Mouse (Mus musculus) left cerebral cortex, postnatal 36 days (tissue): Measurements from ENCODE around the gene Gpd2. TPM values are rescaled to one million over a fixed set of nuclear protein-coding genes. Genes with fewer than 3 reads are reported as not detected.

Source experiments
- DNase-seq, 2 experiments: peaks; one replicate each; pipeline ENCODE4 v3.0.0; 2021 to 2022; ENCODE audit warnings: low spot score in 2 of 2, mixed read lengths in 1 of 2
- intact Hi-C: fragments of 180-260 bp; cut with DNase I; formaldehyde crosslinking; loops from one replicate; pipeline ENCODE4 v1.15.1; 2025
- total RNA-seq, 2 experiments: library from RNA; stranded (reverse); gene quantifications; 2 replicates each; pipeline ENCODE4 v1.2.3; 2021

The Gpd2 gene
- total RNA-seq, 2 experiments from 2014 or later, result 85.8 to 105 TPM

DNA sequence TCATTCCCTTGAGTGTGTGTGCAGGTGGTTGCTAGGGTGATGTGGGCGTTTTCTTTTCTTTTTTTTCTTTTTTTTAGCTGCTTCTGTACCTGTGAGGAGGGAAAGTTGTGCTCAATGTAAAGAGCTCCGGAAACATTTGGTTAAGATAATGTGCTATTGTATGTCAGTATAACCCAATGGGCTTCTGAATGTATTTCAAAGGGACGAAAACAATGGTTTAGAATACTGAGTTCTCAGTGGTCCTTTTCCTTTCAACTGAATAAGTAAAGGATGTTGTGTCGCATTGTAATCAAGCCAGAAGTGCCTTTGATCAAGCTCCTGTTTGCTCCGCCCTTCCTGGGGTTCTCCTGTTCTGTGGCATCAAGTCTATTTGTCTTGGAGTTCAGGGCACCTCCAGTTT is 6.6 kb downstream of the Gpd2 start:
- DNase-seq, result no peak
- intact Hi-C loops, result no loop called here

DNA sequence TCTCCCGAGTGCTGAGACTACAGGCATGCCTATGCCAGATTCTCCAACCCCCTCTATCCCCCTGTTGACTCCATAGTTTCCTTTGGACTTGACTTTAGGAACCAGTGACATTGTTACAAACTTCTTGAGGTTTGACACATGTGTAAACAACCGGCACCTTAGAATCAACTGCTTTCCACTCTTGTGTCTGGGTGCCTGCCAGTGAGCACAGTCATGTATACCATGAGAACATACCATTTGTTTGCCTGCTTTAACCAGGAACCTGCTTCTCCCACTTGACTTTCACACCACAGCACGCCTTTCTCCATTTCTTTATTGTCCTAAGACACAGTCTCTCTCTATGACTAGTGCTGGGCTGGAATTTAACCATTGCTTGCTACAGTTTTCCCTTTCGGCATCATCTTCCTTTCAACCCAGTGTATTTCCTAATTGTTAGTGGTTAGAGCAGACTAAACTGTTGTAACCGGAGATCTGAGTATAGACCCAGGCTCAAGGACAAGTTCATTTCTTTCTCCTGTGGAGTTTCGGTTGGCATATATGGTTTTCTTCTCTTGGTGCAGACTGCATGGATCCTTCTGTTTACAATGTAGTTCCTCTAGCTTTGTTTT is 8.4 kb downstream of the Gpd2 start:
- intact Hi-C loops, result no loop called here
- DNase-seq, result no peak

DNA sequence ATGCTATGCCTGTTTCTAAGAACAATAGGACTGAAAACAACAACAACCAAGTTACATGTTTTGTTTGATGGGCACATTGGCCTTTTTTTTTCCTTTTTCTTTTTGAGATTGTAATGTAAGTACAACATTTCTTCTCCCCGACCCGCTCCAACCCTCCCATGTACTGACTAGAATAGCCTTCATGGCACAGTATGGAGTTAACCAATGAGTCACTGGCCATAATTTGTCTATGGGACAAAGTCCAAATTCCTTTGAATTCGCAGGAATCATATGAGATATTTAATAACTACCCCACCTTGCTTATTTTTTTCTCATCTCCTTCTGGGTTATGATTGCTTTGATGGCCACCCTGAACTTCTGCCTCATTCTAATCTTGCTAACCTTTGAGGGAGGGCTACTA is 12.7 kb downstream of the Gpd2 start:
- intact Hi-C loops, result no loop called here
- DNase-seq, result no peak

DNA sequence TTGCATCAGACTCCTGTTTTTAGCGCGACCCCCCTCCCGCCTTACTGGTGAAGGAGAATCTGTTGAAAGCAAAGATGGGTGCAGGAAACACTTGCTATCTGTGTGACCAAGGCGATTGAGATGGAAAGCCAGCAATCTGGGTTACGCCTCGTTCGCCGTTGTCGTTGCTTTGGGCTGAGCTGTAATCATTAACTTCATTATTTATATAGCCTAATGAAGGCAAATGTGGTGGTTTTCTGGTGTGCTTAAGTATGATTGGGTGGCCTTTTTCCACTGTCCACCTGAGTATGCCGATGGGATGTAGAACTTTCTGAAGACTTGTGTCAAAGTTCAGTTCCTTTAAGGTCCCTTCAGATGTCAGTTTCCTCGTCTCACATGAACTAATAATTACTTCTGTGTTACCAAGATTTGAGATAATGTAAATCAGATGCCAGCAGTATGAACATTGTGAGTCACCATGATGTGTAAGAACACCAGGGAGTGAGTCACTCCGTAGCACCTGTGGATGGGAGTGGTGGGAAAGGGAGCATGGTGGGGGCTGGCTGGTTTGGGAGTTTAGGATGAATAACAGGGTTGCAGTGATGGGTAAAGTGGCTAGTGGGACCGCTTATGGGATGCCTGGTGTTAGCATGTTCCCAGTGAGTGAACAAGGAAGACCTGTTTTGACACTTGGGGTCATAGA is 14.3 kb downstream of the Gpd2 start:
- intact Hi-C loops, result no loop called here
- no peak for DNase-seq

DNA sequence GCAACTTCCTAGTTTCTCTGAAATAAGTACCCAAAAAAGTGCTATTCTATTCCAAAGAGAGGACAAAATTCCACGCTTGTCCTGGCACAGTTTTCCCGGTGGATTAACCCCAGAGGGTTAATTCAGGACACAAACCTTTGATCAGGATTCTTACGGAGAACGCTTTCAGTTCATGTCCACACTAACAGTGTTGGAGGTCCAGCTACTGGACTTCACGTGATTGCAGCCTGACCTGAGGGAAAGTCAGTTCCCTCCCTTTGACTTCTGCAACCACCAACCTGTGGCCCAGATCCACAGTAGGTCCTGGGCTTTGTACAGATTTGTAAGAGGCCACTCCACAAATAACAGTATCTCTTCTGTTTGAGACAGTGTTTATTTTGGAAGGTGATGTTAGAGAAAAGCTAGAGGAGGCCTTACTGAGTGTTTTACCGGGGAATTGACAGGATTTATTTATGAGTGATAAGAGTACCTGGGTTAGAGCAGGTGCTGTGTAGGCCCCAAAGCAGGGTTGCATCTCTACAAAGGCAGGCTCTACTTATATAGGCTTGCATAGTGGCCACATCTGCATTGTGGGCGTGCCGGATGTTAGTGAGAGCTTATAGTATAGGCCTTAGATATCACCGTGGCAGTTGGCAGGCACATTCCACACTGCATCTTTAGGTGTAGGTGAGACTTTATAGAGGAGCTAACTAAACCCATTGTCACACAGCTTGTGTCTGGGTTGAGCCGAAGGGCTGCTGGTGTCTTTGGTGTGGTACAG is 15.3 kb downstream of the Gpd2 start:
- no peak for DNase-seq
- intact Hi-C loops, result no loop called here

DNA sequence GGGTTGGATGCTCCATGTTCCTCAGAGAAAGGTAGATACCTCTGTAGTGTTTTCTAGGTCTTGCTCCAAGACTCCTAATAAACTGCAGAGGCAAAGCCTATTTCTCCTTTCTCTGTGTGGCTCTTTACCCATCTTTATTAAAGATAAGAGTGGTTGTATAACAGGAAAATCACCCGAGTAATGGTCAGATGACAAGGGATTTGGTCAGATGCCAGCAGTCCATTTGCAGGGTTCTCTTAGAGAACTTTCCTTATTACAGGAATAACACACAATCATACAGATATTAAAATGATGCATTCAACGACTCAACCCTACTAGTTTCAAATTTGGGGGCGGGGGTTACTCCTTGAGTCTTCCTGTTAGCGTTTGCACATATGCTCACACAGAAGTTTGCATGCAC is 16.8 kb downstream of the Gpd2 start:
- DNase-seq, result no peak
- intact Hi-C loops, result no loop called here

DNA sequence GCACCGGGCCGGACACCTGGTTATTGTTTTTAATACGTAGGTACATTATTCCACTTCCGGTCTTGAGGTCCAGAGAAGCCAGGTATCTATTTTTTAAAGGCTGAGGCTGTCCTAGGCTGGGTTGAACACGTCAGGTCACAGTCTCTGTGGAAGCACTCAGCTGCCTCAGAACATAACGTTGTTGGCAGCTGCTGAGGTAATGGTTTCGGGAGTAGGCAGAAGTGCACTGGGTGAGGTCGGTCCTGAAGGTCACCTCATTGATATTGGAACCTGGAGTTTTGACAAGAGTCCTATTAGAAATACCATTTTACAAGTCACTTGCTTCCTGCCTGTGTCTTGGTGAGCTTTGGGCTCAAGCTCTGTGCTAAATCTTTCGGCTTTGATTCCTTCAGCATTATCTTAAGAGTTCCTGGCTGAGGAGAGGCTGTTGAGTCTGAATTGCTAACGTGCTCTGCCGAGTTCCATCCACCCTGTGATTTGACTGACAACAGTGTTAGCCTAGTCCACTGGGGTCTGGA is 17.8 kb downstream of the Gpd2 start:
- intact Hi-C loops, result no loop called here
- no peak for DNase-seq

DNA sequence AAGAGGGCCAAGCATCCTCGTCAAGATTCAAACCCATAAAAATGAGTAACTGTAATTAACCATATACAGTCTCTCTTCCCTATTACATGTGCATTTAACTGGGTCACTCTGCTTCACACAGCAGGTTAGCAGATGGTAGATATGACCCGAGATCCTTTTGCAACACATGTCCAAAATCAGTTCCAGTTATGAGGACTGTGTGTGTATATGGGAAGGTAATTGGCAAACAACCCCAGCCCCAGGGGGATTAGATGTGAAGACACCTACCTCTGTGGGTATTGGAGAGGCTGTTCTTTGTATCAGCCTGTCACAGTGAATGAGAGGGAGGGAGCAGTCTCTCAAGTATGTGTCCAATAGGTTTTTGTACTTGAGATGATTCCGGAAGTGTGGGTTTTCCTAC is 18.4 kb downstream of the Gpd2 start:
- DNase-seq, result no peak
- intact Hi-C loops, result no loop called here

DNA sequence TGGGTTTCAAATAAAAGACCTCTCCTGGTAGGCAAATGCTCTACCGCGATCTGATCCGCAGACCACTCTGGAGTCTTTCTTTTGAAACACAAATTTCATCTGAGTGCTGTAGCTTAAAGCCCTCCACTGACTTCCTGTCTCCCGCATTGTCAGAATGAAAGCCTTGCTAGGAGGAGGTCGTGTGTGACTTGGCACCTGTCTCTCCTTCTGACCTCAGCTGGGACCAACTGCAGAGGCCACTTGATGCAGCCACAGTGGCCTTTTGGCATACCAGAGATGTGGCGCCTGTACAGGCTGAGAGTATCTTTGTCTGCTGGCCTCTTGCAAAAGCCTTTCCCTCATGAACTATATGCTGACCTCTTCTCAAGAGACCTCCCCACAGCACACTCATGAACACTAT is 19.0 kb downstream of the Gpd2 start:
- intact Hi-C loops, result no loop called here
- DNase-seq, result no peak

DNA sequence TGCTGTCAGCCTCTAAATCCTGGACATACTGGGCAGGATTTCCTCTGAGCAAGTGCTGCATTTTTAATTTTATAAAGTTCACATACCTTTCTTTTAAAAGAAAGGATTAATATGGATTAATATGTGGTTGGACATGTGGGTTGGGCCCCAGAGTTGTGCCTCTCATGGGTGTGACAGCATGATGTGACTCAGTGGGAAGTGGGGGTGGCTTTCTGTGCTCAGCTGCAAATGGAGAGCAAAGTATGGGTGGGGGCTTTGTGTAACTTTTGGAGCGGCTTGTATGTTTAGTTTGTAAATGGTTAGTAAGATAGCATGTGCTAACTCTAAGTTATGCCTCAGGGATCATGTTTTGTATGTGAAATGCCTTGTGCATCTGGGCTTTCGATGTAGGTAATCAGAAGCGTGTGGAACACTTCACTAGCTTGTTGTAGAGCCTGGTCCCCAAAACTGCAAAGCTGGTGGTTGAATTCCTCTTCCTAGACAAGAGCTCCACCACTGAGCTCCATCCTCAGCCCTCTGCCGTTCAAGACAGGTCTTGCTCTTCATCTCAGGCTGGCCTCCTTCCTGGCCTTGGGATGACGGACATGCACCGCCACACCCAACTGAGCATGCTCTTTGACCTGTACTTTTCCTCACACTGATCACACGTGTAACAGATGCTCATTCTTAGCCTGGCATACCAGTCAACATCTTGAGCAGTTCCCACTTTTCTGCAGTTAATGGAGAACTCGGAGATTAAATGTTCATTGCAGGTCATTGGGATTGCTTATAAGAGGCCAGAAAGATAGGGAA is 24.0 kb downstream of the Gpd2 start:
- intact Hi-C loops, result no loop called here
- no peak for DNase-seq

DNA sequence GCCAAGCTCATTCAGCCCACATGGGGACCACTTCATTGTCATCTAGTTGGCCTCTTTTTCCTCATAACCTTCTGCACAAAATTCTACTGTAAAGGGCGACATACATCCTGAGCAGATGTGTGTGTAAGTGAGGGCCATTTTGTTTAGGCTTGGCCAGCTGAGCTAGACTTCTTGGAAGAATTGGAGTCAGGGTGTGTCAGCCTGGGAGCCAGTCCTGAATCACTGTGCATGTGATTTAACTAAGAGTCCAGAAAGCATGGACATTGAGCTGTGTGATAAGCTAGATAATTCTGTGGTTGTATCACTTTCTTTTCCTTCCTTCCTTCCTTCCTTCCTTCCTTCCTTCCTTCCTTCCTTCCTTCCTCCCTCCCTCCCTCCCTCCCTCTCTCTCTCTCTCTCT is 26.0 kb downstream of the Gpd2 start:
- intact Hi-C loops, result no loop called here
- no peak for DNase-seq

DNA sequence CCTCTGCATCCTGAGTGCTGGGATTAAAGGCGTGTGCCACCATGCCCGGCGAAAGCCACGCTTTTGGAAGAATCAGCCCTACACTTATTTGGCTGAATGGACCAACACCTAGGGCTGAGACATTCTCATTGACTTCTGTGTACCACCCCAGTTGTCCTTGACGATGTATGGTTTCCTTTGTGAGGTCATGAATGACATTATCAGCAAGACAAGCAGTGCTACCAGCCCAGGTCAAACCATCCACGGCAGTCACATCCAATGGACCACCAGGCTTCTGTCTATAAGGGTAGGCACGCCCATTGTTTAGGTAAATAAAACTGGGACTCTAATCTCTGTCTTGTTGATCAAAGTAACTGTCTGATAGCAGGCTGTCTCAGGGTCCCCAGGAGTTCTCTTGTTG is 27.5 kb downstream of the Gpd2 start:
- intact Hi-C loops, result no loop called here
- no peak for DNase-seq

DNA sequence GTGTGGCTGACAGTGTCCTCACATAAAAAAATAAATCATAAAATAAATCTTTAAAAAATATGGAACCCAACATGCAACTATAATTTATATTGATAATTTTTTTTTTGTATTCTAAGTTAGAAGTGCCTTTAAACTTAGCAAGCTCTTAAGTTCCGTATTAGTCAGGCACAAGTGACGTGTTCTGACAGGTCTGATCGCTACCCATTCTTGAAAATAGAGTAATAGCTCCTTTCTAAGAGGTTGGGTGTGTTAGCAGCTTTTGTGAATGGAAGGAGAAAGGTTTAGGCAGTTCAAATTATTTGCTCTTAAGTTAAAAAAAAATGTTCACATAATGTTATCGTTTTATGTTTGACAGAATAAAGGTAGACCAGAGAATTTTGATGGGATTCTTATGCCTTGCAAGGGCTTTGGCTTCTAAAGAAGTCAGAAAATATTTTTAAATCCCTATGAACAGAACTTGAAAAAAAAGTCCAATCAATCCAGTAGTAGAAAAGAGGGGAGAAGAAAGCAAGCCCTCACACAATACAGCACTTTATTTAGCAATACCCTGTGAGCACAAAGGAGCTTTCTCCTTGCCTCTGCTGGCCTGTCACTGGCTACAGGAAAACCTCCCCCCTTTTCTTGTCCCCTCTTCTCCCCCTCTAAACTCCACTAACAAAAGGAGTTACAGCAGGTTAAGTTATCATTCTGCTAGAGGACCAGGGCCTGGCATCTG is 29.4 kb downstream of the Gpd2 start:
- intact Hi-C loops, result no loop called here
- DNase-seq, result no peak

DNA sequence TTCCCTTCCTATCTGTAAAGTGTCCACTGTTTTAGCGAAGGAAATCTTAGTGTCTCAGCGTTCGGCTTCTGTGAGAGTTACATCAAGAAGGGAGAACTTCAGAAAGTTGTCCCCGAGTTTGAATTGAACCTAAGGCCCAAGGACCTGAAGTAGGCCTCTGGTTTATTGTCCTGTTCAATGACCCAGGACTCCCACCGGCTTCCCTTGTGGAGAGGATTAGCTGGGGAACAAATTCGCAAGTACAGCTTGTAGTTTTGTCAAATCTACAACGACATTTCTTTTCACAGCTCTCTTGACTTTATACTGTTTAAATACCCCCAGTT is 29.9 kb downstream of the Gpd2 start:
- intact Hi-C loops, result no loop called here

DNA sequence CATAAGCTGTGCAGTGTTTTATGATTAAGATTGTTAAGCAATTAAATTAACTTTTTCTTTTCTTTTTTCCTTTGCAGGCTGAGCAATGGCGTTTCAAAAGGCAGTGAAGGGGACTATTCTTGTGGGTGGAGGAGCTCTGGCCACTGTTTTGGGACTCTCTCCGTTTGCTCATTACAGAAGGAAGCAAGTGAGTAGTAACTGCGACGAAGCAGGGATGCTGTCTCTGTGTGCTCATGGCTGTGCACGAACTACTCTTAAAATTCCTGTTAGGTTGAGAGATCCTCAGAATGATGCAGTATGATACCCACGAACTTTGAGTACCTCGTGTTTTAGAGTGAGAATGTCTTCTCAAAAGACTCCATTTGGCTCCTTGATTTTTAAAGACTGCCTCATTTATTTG is 30.5 kb downstream of the Gpd2 start:
- intact Hi-C loops, result no loop called here
- no peak for DNase-seq

More for the DNA sequence above, 29.9 kb downstream of the Gpd2 start:
- no peak for DNase-seq

DNA sequence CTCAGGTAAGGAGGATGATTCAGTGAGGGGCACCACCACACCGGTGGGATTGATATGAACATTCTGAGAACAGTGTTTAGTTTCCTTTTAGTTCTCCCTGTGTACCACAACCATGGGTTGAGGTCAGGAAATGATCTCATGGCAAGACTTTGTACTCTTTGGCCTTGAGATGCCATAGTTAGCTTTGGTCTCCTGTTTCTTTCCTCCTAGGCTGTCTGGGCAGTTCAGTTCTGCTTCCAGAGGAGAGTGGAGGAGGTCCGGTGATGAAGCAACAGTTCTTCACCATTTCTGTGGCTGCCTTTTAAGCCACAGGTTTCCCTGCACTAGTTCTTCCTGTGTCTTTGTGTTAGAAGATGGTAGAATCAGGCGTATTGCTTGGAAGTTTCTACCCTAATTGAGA is 31.4 kb downstream of the Gpd2 start:
- intact Hi-C loops, result no loop called here
- DNase-seq, result no peak

DNA sequence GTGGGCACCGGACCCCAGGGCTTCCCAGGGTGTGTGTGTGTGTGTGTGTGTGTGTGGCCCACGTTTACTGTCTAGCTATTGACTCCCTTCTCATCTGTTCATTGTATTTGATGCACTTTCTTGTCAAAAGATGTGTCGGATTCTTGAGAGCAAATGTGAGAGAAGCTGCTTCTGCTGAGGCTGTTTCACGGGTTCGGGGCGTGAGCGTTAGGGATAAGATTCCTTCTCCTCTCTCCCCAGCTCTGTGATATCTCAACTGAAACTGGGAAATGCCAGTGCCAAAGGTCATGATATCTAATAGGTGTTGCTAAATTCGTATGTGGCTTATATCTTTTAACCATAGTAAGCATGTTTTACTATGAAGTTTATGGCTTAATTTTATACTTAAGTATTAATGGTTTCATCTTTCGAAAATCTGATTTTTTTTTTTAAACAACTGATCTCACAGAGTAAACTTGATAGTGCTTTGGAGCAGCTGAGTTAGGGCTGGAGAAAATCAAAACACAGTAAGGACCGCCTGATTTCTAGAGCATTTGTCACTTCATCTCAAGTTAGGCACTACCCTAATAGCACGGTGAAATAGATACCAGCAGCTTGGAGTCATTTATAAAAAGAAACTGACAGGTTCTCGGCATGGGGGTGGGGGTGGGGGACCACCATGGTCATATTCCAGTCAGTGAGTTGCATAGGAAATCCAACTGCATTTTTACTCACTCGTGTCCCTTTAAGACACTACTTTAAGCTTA is 32.4 kb downstream of the Gpd2 start:
- no peak for DNase-seq
- intact Hi-C loops, result no loop called here

DNA sequence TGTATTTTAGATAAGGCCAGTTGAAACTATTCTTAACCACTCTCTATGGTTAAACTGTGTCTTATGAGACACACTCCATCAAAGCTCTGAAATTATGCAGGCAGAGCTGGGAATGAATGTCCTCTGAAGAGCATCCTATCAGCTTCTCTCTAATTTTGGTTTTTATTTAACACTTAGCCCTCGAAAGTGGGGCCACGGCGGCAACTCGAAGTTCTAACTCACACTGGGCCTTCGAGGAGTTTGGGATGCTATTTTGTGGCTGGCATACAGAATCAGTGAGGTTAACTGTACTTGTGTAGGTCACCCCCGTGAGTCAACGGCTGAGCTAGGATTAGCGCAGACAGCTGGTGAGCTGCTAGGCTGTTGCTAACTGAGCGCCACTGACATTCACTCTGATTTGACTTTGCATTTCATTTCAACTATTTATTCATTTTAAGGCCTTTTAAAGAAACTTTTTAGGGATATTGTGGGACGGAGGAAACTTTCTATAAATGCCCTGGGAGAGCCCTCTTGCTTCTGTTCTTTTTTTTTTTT is 42.8 kb downstream of the Gpd2 start:
- peak in 1 of 2 experiments; percentile 14 for DNase-seq
- intact Hi-C loops, result no loop called here

DNA sequence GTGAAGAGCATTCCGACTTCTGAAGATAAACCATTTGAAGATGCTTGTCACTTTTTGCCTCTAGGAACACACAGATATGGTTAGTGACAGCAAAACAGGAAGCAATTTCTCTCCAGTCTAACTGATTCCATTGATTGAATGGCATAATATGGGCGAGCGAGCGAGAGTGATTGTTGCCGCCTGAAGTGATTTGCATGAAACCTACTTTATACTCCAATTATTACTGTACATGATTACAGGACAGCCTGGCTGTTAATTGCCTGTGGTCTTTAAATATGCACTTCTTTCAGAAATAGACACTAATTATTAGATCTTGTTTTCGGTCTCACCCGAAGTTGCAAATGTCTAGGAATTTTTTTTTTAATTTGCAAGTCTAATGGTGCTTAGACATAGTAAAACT is 46.4 kb downstream of the Gpd2 start:
- intact Hi-C loops, result no loop called here
- no peak for DNase-seq
